Mouse (Mus musculus) mouse embryonic stem cell (cell line): ENCODE data around the gene Tmem132c.

ENCODE experiments used
- in situ Hi-C, 2 experiments: fragments of 300-500 bp; cut with MboI; formaldehyde crosslinking; loops; 1 replicate in 1 of 2; 3 replicates in 1 of 2; pipeline ENCODE4 v1.14.3; 2019 to 2020; ENCODE audit warnings: low sequenced_read_pairs in 2 of 2, low pct_unique_long_range_greater_than_20kb in 1 of 2, mixed read lengths in 1 of 2; ENCODE audit not compliant: unreplicated experiment in 1 of 2

Tmem132c gene

DNA sequence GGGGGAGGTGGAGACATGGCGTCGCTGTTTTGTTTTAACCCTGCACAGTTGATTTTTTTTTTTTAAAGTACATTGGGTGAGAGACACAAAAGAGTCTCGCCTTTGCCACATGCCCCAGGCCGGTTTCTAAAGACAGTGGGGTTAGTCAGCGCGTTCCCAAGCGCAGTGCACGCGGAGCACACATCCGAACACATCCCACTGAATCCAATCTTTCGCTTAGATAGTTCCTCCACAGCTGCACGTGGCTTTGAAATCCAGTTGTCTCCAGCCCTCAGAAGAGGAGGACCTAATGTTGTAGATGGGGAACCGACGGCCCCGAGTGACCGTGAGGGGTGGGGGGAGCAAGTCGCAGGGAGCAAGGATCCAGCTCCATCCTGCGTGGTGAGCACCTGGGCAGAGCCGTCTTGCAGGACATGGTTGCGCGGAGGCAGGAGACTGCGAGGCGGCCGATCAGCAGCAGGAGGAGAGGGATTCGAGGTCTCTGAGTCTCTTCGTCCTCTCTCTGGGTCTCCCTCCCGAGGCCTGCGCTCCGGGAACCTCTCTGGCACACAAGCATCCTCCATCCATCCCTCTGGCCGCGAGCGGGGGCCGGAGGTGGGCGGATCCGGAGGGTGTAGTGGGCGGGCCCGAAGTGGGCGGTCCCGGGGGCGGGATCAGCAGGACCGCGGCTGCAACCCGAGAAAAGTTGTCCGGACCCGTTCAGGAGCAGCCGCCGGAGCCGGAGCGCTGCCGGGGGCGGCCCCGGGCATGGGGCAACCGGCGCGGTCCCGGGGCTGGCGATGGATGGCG is at the start of gene Tmem132c:
TSS of gene Tmem132c (plus strand) at position 673 of the 789 bp plus-strand sequence.
- in situ Hi-C loops = no loop called here

DNA sequence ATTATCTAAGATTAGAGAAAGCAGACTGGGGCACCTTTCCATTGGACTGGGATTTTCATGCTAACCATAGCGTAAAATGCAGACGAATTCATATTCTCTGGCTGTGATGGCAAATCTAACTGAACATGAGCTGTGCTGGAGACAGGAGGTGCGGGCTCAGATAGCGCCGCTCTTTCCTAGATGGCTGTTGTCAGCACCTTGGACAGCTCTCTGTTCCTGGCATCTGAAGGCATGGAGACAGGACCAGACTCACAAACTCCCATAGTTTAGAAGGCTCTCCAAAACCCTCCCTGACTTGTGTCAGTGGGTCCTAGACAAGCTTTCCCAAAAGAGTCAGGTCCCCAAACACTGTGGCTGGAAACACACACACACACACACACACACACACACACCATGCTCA is 49.7 kb upstream of the Tmem132c start:
- in situ Hi-C loops = no loop called here

DNA sequence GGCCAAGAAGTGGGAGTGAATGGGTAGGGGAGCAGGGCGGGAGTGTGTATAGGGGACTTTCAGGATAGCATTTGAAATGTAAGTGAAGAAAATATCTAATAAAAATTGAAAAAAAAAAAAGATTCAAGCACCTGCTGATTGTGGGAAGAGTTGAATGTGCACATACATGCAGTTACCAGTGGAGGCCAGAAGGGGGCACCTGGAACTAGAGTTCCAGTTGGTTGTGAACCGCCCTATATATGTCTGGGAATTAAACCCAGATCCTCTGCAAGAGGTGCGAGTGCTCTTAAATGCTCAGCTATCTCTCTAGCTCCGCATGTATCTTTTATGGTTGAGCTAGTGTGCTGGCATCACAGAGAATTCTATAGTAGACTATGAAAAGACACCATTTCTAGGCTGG is 42.8 kb upstream of the Tmem132c start:
- in situ Hi-C loops = no loop called here

DNA sequence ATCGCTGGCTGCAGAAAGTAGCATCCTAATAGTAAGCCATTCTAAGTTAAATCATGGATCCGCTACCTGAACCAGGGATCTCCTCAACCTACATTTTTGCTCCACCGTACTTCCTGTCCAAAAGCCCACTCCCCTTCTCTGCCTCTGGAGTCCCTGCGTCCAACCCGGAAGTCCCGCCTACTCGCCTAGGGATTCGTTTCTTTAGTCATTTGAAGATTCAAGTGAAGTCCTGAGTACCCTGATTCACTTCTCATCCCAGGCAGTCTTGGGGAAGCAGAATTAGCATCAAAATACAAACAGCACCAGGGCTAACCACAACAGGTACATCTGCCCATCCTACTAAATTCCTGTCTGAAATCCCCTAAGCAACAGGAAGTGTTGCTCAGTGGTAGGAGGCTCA is 36.7 kb upstream of the Tmem132c start:
- in situ Hi-C loops = no loop called here

DNA sequence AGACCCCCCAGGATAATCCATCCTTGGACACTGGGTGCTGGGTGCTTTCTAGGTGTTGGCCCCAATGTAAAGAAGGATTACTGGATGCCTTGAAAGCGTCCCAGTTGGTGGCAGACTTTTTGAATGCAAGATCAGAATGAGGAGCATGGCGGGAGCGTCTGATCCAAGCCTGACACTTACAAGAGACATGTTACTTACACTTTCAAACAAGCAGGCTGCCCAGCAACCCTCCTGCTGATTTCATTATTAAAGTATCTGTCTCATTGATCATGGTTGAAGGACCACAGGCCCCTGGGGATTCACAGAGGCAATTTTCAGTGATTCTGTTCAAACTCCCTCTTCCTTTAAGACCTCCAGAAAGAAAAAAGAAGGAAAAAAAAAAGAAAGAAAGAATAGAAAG is 25.2 kb upstream of the Tmem132c start:
- in situ Hi-C loops = no loop called here

DNA sequence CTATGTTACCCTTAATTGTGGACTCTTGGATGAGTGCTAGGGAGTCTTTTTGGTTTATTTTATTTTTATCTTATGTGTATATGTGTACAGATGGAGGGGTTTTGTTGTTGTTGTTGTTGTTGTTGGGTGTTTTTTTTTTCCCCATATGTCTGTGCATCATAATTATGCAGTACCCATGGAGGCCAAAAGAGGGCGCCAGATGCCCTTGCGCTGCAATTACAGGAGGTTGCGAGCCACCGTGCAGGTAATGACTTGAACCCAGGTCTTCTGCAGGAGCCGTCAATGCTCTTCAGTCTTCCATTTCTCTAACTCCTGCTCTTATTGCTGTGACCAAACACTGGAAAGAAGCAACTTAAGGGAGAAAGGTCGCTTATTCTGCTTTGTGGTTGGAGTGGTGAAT is 23.9 kb upstream of the Tmem132c start:
- in situ Hi-C loops = no loop called here

DNA sequence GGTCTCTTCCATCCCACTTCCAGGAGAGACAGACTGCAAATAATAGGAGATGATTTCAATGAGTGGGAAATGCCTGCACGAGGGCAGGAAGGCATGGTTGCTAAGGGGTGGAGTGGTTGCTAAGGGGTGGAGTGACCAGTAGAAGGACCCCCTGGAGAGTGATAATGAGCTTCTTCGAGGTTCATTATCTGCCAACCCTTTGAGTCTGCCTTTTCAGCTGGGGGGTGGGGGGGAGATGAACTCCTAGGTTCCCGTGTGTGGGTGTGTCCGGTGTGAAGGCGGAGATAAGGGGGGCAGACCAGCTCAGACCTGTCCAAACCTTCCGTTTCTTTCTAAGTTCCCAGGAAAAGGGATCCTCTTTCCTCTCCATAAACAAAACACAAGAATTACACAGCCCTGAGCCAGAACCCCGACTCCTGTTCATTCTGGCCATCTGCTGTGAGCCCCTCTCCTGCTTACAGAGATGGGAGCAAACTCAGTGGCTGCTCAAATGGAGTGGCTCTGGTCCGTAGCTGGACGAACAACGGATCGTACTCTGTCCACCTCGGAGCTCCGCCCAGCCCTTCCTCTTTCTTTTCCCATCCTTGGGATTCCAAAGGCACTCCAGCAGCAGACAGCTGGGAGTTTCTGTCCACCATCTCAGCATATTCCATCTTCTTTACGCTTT is 13.5 kb upstream of the Tmem132c start:
- in situ Hi-C loops = no loop called here

DNA sequence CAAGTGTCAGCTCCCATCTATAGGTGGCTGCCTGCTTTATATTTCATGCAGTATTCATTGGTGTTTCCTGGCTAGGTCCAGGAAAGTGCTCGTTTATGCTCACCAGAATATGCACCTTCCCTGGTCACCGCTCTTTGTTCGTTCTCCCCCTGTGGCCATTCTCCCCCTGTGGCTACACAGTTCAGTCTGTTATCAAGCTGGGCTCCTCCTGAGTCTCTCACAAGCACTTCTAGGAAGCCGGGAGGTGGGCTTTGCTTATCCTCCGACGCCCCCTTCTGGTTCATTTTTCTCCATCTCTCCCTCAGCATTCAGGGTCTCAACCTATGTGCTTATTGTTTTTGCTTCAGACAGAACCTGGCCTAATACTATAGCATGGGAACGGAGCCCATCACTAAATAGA is 6.9 kb upstream of the Tmem132c start:
- in situ Hi-C loops = no loop called here

DNA sequence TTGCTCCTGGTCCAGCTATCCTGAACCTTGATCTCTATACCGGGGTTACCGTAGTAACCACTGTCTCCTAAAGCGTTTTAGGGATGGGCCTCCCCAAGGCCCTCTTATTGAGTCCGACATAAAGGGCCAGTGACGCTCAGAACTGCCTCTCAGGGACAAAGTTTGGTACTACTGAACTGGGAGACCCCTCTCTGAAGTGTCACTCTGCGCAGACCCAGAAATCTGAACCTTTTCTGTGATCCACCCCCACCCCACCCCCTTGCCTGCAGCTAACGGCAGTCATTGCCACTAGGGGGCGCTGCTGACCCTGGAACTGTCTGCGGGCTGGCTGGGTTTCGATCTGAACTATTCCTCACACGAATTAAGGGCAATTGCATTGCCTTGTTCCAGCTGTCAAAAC is 6.4 kb upstream of the Tmem132c start:
- in situ Hi-C loops = no loop called here

DNA sequence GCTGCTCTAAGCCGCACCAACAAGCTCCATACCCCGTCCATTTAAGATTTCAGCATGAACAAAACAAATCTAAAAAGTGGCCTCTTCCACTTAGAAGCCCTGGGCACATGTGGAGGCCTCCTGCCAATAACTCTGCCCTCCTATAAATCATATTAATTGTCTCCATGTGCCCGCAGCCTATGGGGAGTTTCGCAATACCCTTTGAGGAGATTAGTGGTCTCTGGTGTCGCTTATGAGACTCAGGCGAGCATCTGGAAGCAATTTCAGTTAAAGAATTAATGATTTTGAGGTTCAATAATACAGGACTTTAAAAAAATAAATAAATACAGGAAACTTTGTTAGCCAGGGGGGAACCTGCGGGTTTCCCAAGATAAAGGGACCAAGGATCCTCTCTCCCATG is 1.9 kb upstream of the Tmem132c start:
- in situ Hi-C loops = no loop called here

DNA sequence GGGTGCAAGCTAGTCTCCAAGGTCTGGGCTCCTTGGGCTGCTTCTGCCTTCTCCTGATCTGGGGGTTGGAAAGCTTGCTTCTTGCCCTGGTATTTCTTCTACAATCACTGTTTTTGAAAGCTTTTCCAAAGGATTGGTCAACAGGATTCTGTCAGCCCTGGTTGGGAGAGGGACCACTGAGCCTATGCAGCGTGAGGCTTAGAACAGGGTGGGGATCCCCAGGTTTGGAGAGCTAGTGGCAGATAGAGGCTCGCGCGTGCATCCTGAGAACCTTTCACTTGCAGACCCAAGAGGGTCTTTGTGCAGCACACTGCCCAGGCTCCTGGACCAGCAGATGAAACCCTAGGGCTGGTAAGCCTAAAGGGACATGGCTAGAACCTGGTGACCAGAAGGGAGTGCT is 962 bp upstream of the Tmem132c start:
- in situ Hi-C loops = no loop called here

DNA sequence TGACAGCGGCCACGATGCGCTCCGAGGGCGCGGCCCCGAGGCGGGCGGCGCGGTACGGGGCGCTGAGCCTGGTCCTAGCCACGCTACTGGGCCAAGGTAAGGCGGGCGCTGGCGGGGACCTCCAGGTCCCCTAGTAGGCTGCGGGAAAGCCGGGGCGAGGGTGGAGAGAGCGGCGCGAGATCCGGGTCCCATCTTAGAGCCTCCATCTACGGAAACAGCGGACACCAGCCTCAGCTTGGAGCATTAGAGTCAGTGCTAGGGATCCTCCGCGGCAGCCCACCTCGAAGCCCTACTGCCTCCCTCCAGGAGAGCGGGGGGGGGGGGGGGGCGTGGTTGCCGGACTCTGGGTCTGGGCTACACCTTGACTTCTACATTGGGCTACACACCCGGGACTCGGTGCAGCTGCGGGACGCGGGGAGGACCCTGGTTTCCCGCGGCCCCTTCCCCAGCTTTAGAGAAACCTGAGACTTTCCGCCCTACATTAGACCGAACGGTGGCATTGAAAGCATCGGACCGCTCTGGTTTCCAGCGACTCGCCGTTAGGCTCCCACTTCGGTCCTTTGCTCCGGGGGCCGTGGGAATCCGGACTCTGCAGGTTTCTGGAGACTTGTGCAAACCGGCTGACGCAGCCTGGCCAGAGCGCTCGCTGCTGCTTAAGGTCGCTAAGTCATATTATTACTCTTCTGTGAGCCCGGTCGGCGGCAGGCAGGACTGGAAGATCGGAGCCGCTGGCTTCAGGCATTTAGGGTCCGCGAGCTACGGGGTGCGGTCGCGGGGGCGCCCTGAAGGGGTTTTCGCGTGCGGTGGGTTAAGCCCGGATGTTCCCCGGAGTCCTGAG is 536 bp downstream of the Tmem132c start:
- in situ Hi-C loops = no loop called here

DNA sequence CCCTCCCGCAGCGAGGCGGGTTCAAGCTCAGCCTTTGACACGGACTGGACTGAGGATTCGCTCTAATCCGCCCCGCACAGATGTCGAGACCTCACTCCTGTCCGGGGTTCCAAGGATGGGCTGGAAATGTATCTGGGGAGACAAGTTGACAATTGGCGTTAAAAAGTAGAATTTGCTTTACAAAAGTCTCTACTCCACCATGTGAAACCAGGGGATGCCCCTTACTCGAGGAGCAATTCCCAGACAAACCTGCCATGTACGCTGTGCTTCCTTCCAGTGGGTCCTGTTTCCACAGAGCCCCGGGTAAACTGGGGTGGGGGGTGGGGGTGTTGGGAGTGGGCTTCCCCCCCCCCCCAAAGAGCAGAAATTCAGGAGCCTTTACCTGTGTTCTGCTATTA is 1.2 kb downstream of the Tmem132c start:
- in situ Hi-C loops = no loop called here

DNA sequence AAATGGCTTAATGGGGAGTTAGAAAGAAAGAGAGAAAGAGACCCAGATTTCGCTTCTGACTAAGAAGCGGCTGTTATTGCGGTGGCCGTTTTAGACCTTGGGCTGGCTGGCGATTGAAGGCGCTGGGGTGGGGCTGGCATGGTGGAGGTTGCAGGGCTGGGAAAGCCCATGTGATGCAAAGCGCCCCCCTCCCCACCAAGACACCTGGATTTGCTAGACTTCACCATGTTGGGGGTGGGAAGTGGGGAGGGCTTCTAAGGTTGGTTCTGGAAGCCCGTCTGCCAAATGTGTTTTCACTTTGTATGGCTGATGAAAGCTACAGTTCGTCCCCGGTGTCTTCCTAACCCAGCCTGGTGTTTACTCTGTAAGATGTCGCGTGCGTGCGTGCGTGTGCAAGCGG is 1.6 kb downstream of the Tmem132c start:
- in situ Hi-C loops = no loop called here

DNA sequence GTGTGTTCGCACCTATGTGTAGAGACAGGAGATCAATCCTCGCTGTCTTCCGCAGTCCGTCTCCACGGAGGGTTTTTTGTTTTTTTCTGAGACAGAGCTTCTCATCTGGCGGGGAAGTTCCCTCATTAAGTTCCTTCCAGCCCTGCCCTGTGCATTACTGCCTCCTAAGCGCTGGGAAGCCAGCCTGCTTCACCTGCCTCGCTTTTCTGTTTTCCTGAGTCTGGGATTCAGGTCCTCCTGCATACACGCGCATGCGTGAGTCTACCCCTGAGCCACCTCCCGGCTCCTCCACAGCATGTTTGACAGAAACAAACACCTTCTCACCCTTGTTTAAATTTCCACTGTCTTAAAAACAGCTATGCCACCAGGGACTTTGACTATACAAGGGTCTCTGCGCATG is 2.0 kb downstream of the Tmem132c start:
- in situ Hi-C loops = no loop called here

DNA sequence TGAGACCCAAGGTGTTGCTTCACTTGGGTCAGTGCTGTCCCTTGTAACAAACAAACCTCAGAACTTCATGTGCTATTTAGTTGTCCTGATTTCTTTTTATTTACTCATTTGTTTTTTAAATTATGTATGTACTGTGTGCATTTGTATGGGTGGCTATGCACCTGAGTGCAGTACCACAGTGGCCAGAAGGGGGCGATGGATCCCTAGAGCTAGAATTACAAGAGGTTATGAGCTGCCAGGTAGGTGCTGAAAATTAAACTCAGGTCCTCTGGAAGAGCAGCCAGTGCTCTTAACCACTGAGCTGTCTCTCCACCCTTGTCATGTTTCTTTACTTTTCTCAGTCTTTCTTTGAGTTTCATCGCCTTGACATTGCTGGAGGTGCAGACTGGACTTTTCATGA is 11.7 kb downstream of the Tmem132c start:
- in situ Hi-C loops = no loop called here

DNA sequence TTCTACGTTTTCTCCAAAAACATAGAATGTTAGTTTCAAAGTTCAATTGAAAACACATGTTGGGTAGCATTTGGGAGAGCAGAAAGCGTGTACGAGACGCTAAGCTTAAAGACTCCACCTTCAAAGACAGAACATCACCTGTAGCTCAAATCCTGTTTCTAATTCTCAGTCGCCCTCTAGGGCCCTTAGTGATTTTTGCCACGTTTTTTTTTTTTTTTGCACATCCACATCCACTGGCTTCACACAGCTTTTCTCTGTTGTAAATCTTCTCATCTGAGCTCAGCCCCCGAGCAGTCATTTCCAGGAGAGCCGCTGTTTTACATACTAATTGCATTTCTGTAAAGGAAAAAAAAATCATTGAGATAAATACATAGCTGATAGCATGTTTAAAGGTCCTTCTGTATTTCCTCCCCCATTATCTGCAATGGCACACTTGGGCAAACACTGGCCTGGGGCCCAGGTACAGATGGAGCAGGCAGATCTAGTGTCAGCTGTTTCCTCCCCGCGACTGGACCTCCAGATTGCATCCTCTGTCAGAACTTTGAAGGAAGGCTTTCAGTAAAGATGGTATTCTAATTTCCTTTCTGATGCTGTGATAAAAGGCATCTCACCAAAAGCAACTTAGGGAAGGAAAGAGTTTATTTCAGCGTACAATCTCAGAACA is 15.5 kb downstream of the Tmem132c start:
- in situ Hi-C loops = no loop called here

DNA sequence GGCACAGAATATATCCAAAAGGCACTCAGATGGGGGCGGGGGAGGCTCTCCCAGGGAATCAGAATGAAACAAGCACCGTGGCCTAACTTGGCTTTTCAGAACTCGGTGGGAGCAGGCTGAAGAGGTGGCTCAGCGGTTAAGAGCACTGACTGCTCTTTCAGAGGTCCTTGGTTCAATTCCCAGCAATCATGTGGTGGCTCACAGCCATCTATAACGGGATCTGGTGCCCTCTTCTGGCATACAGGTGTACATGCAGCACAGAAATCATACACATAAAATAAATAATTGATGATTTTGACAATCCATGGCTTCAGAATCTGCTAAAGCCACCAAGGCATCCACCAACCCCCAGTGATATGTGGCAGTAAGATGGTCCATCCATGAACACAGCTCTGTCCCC is 20.5 kb downstream of the Tmem132c start:
- in situ Hi-C loops = no loop called here

DNA sequence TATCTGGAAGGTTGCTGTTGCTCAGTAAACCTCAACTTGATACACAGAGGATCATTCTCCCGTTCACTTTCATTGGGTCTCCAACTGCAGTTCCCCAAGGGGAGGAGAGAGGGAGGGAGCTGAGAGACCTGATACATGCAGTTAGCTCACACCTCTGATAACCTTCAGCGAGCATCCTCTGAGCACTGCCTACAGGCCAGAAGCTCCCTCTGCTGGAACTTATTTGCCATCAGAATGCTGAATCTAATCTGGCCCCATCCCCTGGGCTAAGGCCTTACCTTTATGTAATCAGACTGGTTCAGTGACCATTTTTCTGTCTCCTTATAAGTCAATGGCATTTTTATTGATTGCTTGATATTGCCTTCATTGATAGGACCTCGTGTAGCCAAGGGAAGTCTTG is 29.5 kb downstream of the Tmem132c start:
- in situ Hi-C loops = no loop called here
